20 mouse cellular contexts compared by ENCODE assay signal in the genomic region with DNA sequence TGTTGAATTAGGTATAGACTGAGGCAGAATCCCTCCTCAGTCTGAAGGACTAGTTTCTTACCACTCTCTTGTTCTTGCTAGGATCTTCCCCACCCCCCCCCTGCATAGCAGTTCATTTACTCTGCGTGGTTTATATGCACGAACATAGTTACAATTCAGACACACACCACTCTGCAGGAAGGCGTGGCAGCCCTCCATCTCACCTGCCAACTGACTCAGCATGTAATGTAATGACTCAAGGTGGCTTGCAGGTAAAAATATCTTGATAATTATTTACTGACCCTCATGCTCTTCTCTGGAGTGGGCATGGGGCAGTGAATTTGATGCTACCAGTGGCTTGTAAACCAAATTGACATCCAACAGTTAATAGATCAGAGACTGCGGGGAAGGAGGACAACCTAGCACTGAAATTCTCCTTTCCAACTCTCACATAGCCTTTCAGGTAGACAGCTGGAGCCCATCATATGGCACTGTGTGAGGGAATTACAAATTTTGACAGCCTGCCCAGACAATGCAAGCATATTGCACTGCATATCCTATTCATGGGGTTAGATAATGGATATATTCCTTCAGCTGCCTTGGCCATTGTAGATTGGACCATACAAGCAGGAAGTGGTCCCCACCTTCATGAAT. TPM values are rescaled to one million over a fixed set of nuclear protein-coding genes. Genes with fewer than 3 reads are reported as not detected.
A peak's percentile ranks its signal among the peaks of the same experiment; 100 is the strongest.
DNase-seq lines count a peak whose midpoint lies in the region; ATAC-seq lines count a peak whose summit lies in the region.
"Had no signal": no experiment of that assay in that cellular context is flagged by ENCODE, and none has a peak within 500 bp of the region (broad histone marks: within the 10 kb centered on the region; RNA-seq: fewer than 3 reads in every experiment).

No protein-coding gene starts in this region.

- DNase-seq in liver, result no peak
- peak; percentile 13 for DNase-seq in brain, adult 2 months (ENCODE audit: low read depth, low spot score)
- DNase-seq in cerebellum, adult 18-20 months, result peak; percentile 36 to 38
- DNase-seq in cerebellum, postnatal 25 days, result peak; percentile 67 to 70
- DNase-seq in adipocyte (ENCODE audit: low spot score), result no peak
- DNase-seq in thymus, postnatal 0 days (ENCODE audit: low spot score), result no peak
- DNase-seq: adrenal gland, postnatal 10 days; forebrain, postnatal 0 days; heart, postnatal 4 days; kidney, postnatal 36 days; spleen, adult 18-20 months had no signal

- H3K4me1 ChIP-seq in liver, embryonic 12.5 days, result peaks cover 47% of the 10 kb centered on the region
- H3K4me1 ChIP-seq: embryonic facial prominence, embryonic 13.5 days; limb, embryonic 15.5 days; neural tube, embryonic 13.5 days had no signal

- no peaks in the 10 kb centered on the region for H3K27me3 ChIP-seq in liver, embryonic 12.5 days (replicated peaks)
- H3K27me3 ChIP-seq: embryonic facial prominence, embryonic 13.5 days; limb, embryonic 15.5 days; neural tube, embryonic 13.5 days had no signal

- no peaks in the 10 kb centered on the region for H3K36me3 ChIP-seq in liver, embryonic 12.5 days
- H3K36me3 ChIP-seq: embryonic facial prominence, embryonic 13.5 days; limb, embryonic 15.5 days; neural tube, embryonic 13.5 days had no signal

- peak overlapping the region; percentile 52 for H3K27ac ChIP-seq in liver, embryonic 12.5 days
- H3K27ac ChIP-seq: embryonic facial prominence, embryonic 13.5 days; limb, embryonic 15.5 days; neural tube, embryonic 13.5 days had no signal

- ATAC-seq in liver, embryonic 12.5 days, result no peak
- no peak for ATAC-seq in granulocyte monocyte progenitor cell, adult 5-6 weeks (replicated peaks; ENCODE audit: poor library complexity, severe bottlenecking)
- ATAC-seq: forebrain, postnatal 0 days; lung, postnatal 0 days had no signal

- H3K9ac ChIP-seq in liver, embryonic 12.5 days, result no peak overlapping the region
- H3K9ac ChIP-seq: embryonic facial prominence, embryonic 13.5 days; forebrain, postnatal 0 days; limb, embryonic 15.5 days; neural tube, embryonic 13.5 days had no signal

- H3K9me3 ChIP-seq in liver, embryonic 12.5 days (replicated peaks), result no peaks in the 10 kb centered on the region
- H3K9me3 ChIP-seq: embryonic facial prominence, embryonic 13.5 days; limb, embryonic 15.5 days; neural tube, embryonic 13.5 days had no signal

- 77% methylated on average over 4 of the region's 4 CpGs for WGBS in liver, embryonic 12.5 days (ENCODE audit: insufficient replicate concordance)

- no peak overlapping the region for H3K4me3 ChIP-seq in liver, embryonic 12.5 days
- H3K4me3 ChIP-seq: embryonic facial prominence, embryonic 13.5 days; limb, embryonic 15.5 days; neural tube, embryonic 13.5 days had no signal

- H3K4me2 ChIP-seq in liver, embryonic 12.5 days, result no peak overlapping the region; the same call in 1 of the 2 replicates
- H3K4me2 ChIP-seq: embryonic facial prominence, embryonic 13.5 days; limb, embryonic 15.5 days; midbrain, embryonic 11.5 days; neural tube, embryonic 13.5 days had no signal

RNA-seq across cellular contexts. Expression of gene Capsl, which starts 35.3 kb away (rescaled TPM):
- polyA plus RNA-seq in liver, embryonic 12.5 days (2016; fragmentation: Nextera tagmentation; extraction: Ambion mirVana), result 0.32 and 0.41 TPM in 2 replicates
- 3.9 TPM in 1 of 2 replicates, not detected in the other for total RNA-seq in granulocyte monocyte progenitor cell, adult 5-6 weeks (2014; fragmentation: Nextera tagmentation)
- 2.3 TPM in 1 of 2 replicates, not detected in the other for total RNA-seq in granulocyte monocyte progenitor cell, adult 5-6 weeks (2017)
- polyA plus RNA-seq in thymus, postnatal 0 days (2015; fragmentation: Nextera tagmentation; extraction: Ambion mirVana), result 6.2 and 7.4 TPM in 2 replicates
- total RNA-seq: adrenal gland, postnatal 10 days; gastrocnemius, adult 18-20 months; heart, postnatal 4 days had no signal

RNA-seq across cellular contexts. Expression of gene Il7r, which starts 58.8 kb away (rescaled TPM):
- 0.30 and 0.57 TPM in 2 replicates for polyA plus RNA-seq in liver, embryonic 12.5 days (2016; fragmentation: Nextera tagmentation; extraction: Ambion mirVana)
- not detected in 2 replicates for total RNA-seq in granulocyte monocyte progenitor cell, adult 5-6 weeks (2014; fragmentation: Nextera tagmentation)
- 0.09 TPM in 1 of 2 replicates, not detected in the other for total RNA-seq in granulocyte monocyte progenitor cell, adult 5-6 weeks (2017)
- 22.0 and 26.4 TPM in 2 replicates for polyA plus RNA-seq in thymus, postnatal 0 days (2015; fragmentation: Nextera tagmentation; extraction: Ambion mirVana)
- polyA plus RNA-seq: embryonic facial prominence, embryonic 13.5 days; forebrain, postnatal 0 days; kidney, embryonic 14.5 days had no signal

Comparison
In these comparisons a context has a peak if more than half of its experiments do, and no peak if none do; other contexts are left out.
1. DNase-seq: peak in brain, adult 2 months (single experiment), cerebellum, adult 18-20 months (2 of 2) and cerebellum, postnatal 25 days (2 of 2); none in liver (single experiment), adipocyte (single experiment) and thymus, postnatal 0 days (single experiment).
2. RNA of gene Il7r, which starts 58.8 kb away (polyA plus RNA-seq): 22.0 to 26.4 TPM in thymus, postnatal 0 days; 0.30 to 0.57 TPM in liver, embryonic 12.5 days; every median in the first group is over 10 times any median in the second.